Mouse (Mus musculus): ENCODE results near the gene Prl7d1.
"Not testable (repeated sequence)": the region's sequence is repeated elsewhere in the genome, so short reads cannot be mapped to it uniquely, and the experiment has no call there.

Prl7d1 gene

GRCm38 (mm10) chr13:27716636-27717035 is at the start of gene Prl7d1:
Prl7d1 (minus strand) TSS chr13:27716736.
- DNase-seq (ENCODE audit: low spot score in 2 of 2): no peak

- no peak for DNase-seq (ENCODE audit: low spot score in 2 of 2)
Observed at GRCm38 (mm10) chr13:27734512-27735186, 18.1 kb upstream of the Prl7d1 start.

GRCm38 (mm10) chr13:27730286-27730959 is 13.9 kb upstream of the Prl7d1 start:
- DNase-seq (ENCODE audit: low spot score in 2 of 2): not testable (repeated sequence)

GRCm38 (mm10) chr13:27725057-27725456 is 8.5 kb upstream of the Prl7d1 start:
- DNase-seq (ENCODE audit: low spot score in 2 of 2): not testable (repeated sequence)

- DNase-seq (ENCODE audit: low spot score in 2 of 2): no peak
Observed at GRCm38 (mm10) chr13:27706521-27706920, 10.0 kb downstream of the Prl7d1 start.

DNA sequence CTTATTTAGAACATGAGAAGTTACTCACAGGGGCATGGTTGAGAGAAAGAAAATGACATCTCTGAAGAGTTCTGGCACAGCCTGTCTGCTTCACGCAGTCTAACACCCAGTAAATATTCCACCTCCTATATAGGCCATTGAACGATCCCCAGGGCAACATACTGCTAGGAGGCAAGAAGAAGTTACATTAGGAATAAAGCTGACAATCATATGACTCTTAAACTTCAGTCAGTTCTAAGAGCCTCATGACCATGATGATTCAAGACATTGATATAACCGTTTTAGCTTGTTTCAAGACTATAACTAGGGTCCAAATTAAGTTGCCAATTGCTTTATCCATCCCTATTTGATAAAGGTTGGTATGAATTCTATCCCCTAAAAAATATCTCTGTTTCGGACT is 48.6 kb downstream of the Prl7d1 start, which contains the start of gene Prl7a2:
Prl7a2 (minus strand) TSS at position 101 of the 400 bp plus-strand sequence.
- no peak for DNase-seq (ENCODE audit: low spot score in 2 of 2)

DNA sequence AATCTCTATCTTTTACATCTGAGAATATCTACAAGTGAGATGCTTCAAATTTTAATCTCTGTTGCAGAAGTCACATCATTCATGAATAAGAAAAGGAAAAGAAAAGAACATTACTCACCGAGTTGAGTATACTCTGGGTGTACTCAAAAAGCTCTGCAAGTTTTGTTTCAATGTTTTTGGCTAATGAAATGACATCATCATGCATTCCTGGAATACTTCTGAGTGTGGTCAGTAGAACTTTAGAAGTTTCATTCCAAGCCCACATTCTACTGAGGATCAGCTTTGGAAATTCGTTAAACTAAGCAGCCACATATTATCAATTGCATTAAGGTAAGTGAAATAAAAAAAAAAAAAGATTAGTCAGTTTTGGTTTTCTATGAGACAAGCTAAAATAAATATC is 55.8 kb downstream of the Prl7d1 start:
- DNase-seq (ENCODE audit: low spot score in 2 of 2): no peak
